Mouse (Mus musculus) embryonic facial prominence, embryonic 14.5 days (tissue): ENCODE measurements around the gene Defb23. TPM values are rescaled to one million over a fixed set of nuclear protein-coding genes. Genes with fewer than 3 reads are reported as not detected.

Experiments
- ATAC-seq: fragments of 200-750 bp; cut with Nextera tagmentation; 2 replicates; pipeline ENCODE4 v1.8.0; 2017; ENCODE audit warnings: low read depth, moderate number of reproducible peaks, moderate TSS enrichment
- DNase-seq: peaks from one replicate; pipeline ENCODE4 v3.0.0-alpha.2; 2015; ENCODE audit warnings: low spot score
- H3K27ac ChIP-seq: fragments of 300-500 bp; sonication (generic); replicated peaks from 2 replicates; pipeline ENCODE4 v1.5.1; 2014; ENCODE audit warnings: low read depth, mild to moderate bottlenecking, low read length, moderate library complexity
- H3K27me3 ChIP-seq: fragments of 300-500 bp; sonication (generic); replicated peaks from 2 replicates; pipeline ENCODE4 v1.6.1; 2014; ENCODE audit warnings: low read length; ENCODE audit not compliant: control insufficient read depth, insufficient read depth
- H3K36me3 ChIP-seq: fragments of 300-500 bp; sonication (generic); 2 replicates; pipeline ENCODE4 v1.6.1; 2014; ENCODE audit warnings: low read length, mixed read lengths; ENCODE audit not compliant: control insufficient read depth, insufficient read depth
- H3K4me1 ChIP-seq: fragments of 300-500 bp; sonication (generic); 2 replicates; pipeline ENCODE4 v1.6.1; 2014; ENCODE audit warnings: antibody characterized with exemption, low read length; ENCODE audit not compliant: control insufficient read depth, insufficient read depth
- H3K4me2 ChIP-seq: fragments of 300-500 bp; sonication (generic); 2 replicates; pipeline ENCODE4 v1.6.1; 2014; ENCODE audit warnings: low read depth, mild to moderate bottlenecking, low read length, moderate library complexity, mixed read lengths
- H3K4me3 ChIP-seq: fragments of 300-500 bp; sonication (generic); 2 replicates; pipeline ENCODE4 v1.5.1; 2014; ENCODE audit warnings: low read depth, mild to moderate bottlenecking, low read length
- H3K9ac ChIP-seq: fragments of 300-500 bp; sonication (generic); 2 replicates; pipeline ENCODE4 v1.6.1; 2014; ENCODE audit warnings: low read depth, mild to moderate bottlenecking, low read length, moderate library complexity, mixed read lengths
- H3K9me3 ChIP-seq: fragments of 300-500 bp; sonication (generic); 2 replicates; pipeline ENCODE4 v1.6.1; 2016; ENCODE audit warnings: low read length; ENCODE audit not compliant: control insufficient read depth
- WGBS: fragments of 180-500 bp; shearing (Covaris S2); extraction: QIAGEN DNeasy Blood & Tissue Kit; methylation state at CpG from one replicate; pipeline ENCODE4 v1.1.7; 2014; 5-methylcytosine and 5-hydroxymethylcytosine counted together
- polyA plus RNA-seq: library from polyadenylated mRNA; unstranded; fragments of >200 nt; fragmentation: Nextera tagmentation; extraction: Ambion mirVana; gene quantifications from 2 replicates; pipeline ENCODE4 v1.2.1, GENCODE M21; 2014

Gene Defb23
- polyA plus RNA-seq, 1 experiment from 2014 or later: not detected

DNA sequence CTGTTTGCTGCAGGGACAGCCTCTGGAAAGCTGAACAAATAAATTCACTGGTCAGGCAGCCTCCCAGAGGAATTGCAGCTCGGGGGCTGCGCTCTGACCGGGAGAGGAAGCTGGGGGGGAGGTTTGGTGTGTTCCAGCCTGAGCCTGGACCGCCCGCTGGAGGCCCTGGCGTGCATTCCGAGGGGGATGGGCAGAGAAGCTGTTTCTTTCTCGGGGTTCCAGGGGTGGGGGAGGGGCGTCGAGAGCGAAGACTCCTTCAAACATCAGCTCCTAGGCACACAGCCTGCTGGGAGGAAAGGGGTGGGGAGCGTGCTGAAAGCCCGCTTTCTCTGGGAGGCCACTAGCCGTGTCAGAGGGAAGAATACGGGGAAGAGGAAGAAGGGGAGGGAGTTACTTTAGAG is 53.4 kb downstream of the Defb23 start:
- H3K27me3 ChIP-seq: no peaks in the 10 kb centered on the region
- peak overlapping the region; percentile 95 for H3K27ac ChIP-seq
- 1% methylated on average over 13 of the region's 15 CpGs for WGBS
- peak overlapping the region; percentile 95 for H3K4me3 ChIP-seq
- H3K4me1 ChIP-seq: peaks cover 30% of the 10 kb centered on the region
- peak overlapping the region; percentile 93 for H3K4me2 ChIP-seq
- H3K9ac ChIP-seq: peak overlapping the region; percentile 97
- peaks cover 2% of the 10 kb centered on the region; the same call in 1 of the 2 replicates for H3K9me3 ChIP-seq
- DNase-seq (peak; percentile 97), ATAC-seq (peak; percentile 75)
- no peaks in the 10 kb centered on the region for H3K36me3 ChIP-seq

DNA sequence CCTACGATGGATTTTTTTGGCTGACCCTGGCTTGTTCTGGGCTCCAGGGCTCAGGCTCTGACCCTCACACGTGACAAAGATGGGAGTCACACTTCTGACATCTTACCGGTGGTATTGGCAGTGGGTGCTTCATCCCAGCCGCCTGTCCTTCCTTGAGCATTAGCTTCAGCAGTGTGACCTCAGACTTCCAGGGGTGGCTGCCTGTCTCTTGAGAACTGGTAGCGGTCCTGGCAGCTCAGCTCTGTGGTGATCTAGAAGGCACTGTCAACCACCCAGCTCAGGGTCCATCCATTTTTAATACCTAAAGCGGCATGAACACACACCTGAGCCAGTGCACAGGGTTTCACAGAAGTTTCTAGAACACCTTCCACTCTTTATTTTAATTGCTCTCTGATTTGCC is 54.6 kb downstream of the Defb23 start:
- ATAC-seq (no peak), DNase-seq (no peak)
- WGBS: 77% methylated on average over 6 of the region's 6 CpGs
- H3K4me1 ChIP-seq: peaks cover 31% of the 10 kb centered on the region; the same call in 1 of the 2 replicates
- H3K36me3 ChIP-seq: no peaks in the 10 kb centered on the region
- H3K27me3 ChIP-seq: no peaks in the 10 kb centered on the region
- H3K9me3 ChIP-seq: no peaks in the 10 kb centered on the region
- no peak overlapping the region for H3K4me2 ChIP-seq
- H3K27ac ChIP-seq: peak overlapping the region; percentile 95
- H3K9ac ChIP-seq: no peak overlapping the region
- H3K4me3 ChIP-seq: no peak overlapping the region

Other genes starting within 250 kb of the Defb23 start
- 84.5 and 86.4 TPM in 2 replicates for gene Csnk2a1, start 237.8 kb downstream of the Defb23 start, polyA plus RNA-seq
- 31.0 and 32.2 TPM in 2 replicates for gene Tbc1d20, start 170.8 kb downstream of the Defb23 start, polyA plus RNA-seq
- 79.5 and 82.2 TPM in 2 replicates for gene Rbck1, start 132.0 kb downstream of the Defb23 start, polyA plus RNA-seq
- gene Trib3, start 120.6 kb downstream of the Defb23 start, polyA plus RNA-seq: 3.0 and 3.3 TPM in 2 replicates
- gene Nrsn2, start 88.0 kb downstream of the Defb23 start, polyA plus RNA-seq: 2.5 and 2.7 TPM in 2 replicates
- 10.4 and 11.4 TPM in 2 replicates for gene Sox12, start 66.6 kb downstream of the Defb23 start, polyA plus RNA-seq
- gene Zcchc3, start 49.6 kb downstream of the Defb23 start, polyA plus RNA-seq: 29.5 and 36.4 TPM in 2 replicates
- gene 6820408C15Rik, start 49.0 kb downstream of the Defb23 start, polyA plus RNA-seq: 0.87 and 5.1 TPM in 2 replicates
- not detected in 2 replicates for gene Defb20, start 12.4 kb upstream of the Defb23 start, polyA plus RNA-seq
- gene Defb22, start 25.5 kb upstream of the Defb23 start, polyA plus RNA-seq: not detected in 2 replicates
- not detected in 2 replicates for gene Defb26, start 47.1 kb upstream of the Defb23 start, polyA plus RNA-seq
- gene Defb28, start 53.6 kb upstream of the Defb23 start, polyA plus RNA-seq: not detected in 2 replicates
- gene Defb29, start 75.5 kb upstream of the Defb23 start, polyA plus RNA-seq: not detected in 2 replicates
- not detected in 2 replicates for gene Gm17416, start 104.7 kb upstream of the Defb23 start, polyA plus RNA-seq
- not detected in 2 replicates for gene Defb21, start 108.1 kb upstream of the Defb23 start, polyA plus RNA-seq
- not detected in 2 replicates for gene Defb19, start 115.7 kb upstream of the Defb23 start, polyA plus RNA-seq
- not detected in 2 replicates for gene Defb45, start 134.8 kb upstream of the Defb23 start, polyA plus RNA-seq
- gene Defb36, start 139.7 kb upstream of the Defb23 start, polyA plus RNA-seq: not detected in 2 replicates
- 2.3 and 2.7 TPM in 2 replicates for gene Defb25, start 158.4 kb upstream of the Defb23 start, polyA plus RNA-seq
- gene Rem1, start 162.3 kb upstream of the Defb23 start, polyA plus RNA-seq: 4.7 and 7.0 TPM in 2 replicates
- gene H13, start 204.8 kb upstream of the Defb23 start, polyA plus RNA-seq: 122 and 134 TPM in 2 replicates
- gene Mcts2, start 222.4 kb upstream of the Defb23 start, polyA plus RNA-seq: 26.7 and 30.2 TPM in 2 replicates